Mouse (Mus musculus): ENCODE measurements around the gene Chpf2.

Chpf2 gene

GRCm38 (mm10) chr5:24591268-24591721 is 4.8 kb downstream of the Chpf2 start:
- in situ Hi-C loops (cut with MboI) = no loop called here

GRCm38 (mm10) chr5:24591796-24592470 is 5.4 kb downstream of the Chpf2 start:
- in situ Hi-C loops (cut with MboI) = no loop called here

- in situ Hi-C loops (cut with MboI) = no loop called here
These were observed 6.1 kb downstream of the Chpf2 start for GRCm38 (mm10) chr5:24592471-24593160.

GRCm38 (mm10) chr5:24593230-24593629 is 6.7 kb downstream of the Chpf2 start:
- in situ Hi-C loops (cut with MboI) = no loop called here

- in situ Hi-C loops (cut with MboI) = no loop called here
These were observed 7.4 kb downstream of the Chpf2 start for GRCm38 (mm10) chr5:24593928-24594327.

GRCm38 (mm10) chr5:24594346-24594745 is 7.8 kb downstream of the Chpf2 start:
- in situ Hi-C loops (cut with MboI) = no loop called here

- in situ Hi-C loops (cut with MboI) = no loop called here
These were observed 8.7 kb downstream of the Chpf2 start for GRCm38 (mm10) chr5:24595261-24595660.

- in situ Hi-C loops (cut with MboI) = no loop called here
These were observed 9.3 kb downstream of the Chpf2 start for GRCm38 (mm10) chr5:24595786-24596380.

GRCm38 (mm10) chr5:24596519-24597171 is 10.1 kb downstream of the Chpf2 start:
- in situ Hi-C loops (cut with MboI) = no loop called here

- in situ Hi-C loops (cut with MboI) = no loop called here
These were observed 10.7 kb downstream of the Chpf2 start for GRCm38 (mm10) chr5:24597221-24597728.

GRCm38 (mm10) chr5:24597901-24598569 is 11.5 kb downstream of the Chpf2 start:
- in situ Hi-C loops (cut with MboI) = no loop called here

- in situ Hi-C loops (cut with MboI) = no loop called here
These were observed 12.0 kb downstream of the Chpf2 start for GRCm38 (mm10) chr5:24598570-24599006.

- in situ Hi-C loops (cut with MboI) = no loop called here
These were observed 12.6 kb downstream of the Chpf2 start for GRCm38 (mm10) chr5:24599137-24599536.

GRCm38 (mm10) chr5:24600236-24600635 is 13.7 kb downstream of the Chpf2 start:
- in situ Hi-C loops (cut with MboI) = no loop called here

GRCm38 (mm10) chr5:24601071-24601835 is 14.7 kb downstream of the Chpf2 start:
- in situ Hi-C loops (cut with MboI) = no loop called here

- in situ Hi-C loops (cut with MboI) = no loop called here
These were observed 15.6 kb downstream of the Chpf2 start for GRCm38 (mm10) chr5:24601911-24602750.

- in situ Hi-C loops (cut with MboI) = no loop called here
These were observed 16.3 kb downstream of the Chpf2 start for GRCm38 (mm10) chr5:24602751-24603343.

- in situ Hi-C loops (cut with MboI) = no loop called here
These were observed 17.0 kb downstream of the Chpf2 start for GRCm38 (mm10) chr5:24603431-24604010.

GRCm38 (mm10) chr5:24604080-24604655 is 17.6 kb downstream of the Chpf2 start:
- in situ Hi-C loops (cut with MboI) = no loop called here

Data from mature B cell (primary cell).